Mouse (Mus musculus) small intestine, adult 2 months (tissue): ENCODE measurements around the gene Sgpl1. TPM values are rescaled to one million over a fixed set of nuclear protein-coding genes. Genes with fewer than 3 reads are reported as not detected.

ENCODE experiments used
- H3K27ac ChIP-seq: fragments of 200-500 bp; 2 replicates; pipeline ENCODE4 v1.5.1; 2012; ENCODE audit warnings: low read depth, low read length, control low read depth, inconsistent platforms; ENCODE audit not compliant: insufficient read depth
- H3K27me3 ChIP-seq: fragments of 200-500 bp; 2 replicates; pipeline ENCODE4 v1.6.1; 2012; ENCODE audit warnings: mild to moderate bottlenecking, moderate library complexity, low read length, inconsistent platforms; ENCODE audit not compliant: control insufficient read depth, insufficient read depth
- H3K36me3 ChIP-seq: fragments of 200-500 bp; 2 replicates; pipeline ENCODE4 v1.6.1; 2012; ENCODE audit warnings: mild to moderate bottlenecking, low read length, control low read depth, inconsistent platforms; ENCODE audit not compliant: control insufficient read depth, insufficient read depth
- H3K4me1 ChIP-seq: fragments of 200-500 bp; 2 replicates; pipeline ENCODE4 v1.6.1; 2012; ENCODE audit warnings: low read length, inconsistent platforms, mixed read lengths; ENCODE audit not compliant: control insufficient read depth, insufficient read depth, insufficient read length
- H3K4me3 ChIP-seq: fragments of 200-500 bp; 2 replicates; pipeline ENCODE4 v1.5.1; 2012; ENCODE audit warnings: low read depth, mild to moderate bottlenecking, control low read depth, inconsistent platforms, low read length, moderate library complexity
- CTCF ChIP-seq: fragments of 200-500 bp; IDR thresholded peaks from 2 replicates; pipeline ENCODE4 v1.5.1; 2012; ENCODE audit warnings: low read depth, mild to moderate bottlenecking, control low read depth, inconsistent platforms, low read length, moderate library complexity, mixed read lengths; ENCODE audit not compliant: insufficient replicate concordance, insufficient read length; ENCODE audit errors: extremely low read depth
- POLR2A ChIP-seq: fragments of 200-500 bp; IDR thresholded peaks from 2 replicates; pipeline ENCODE4 v1.6.1; 2012; ENCODE audit warnings: low read depth, mild to moderate bottlenecking, control low read depth, inconsistent platforms, low read length, moderate library complexity
- WGBS: fragments of 180-500 bp; shearing (Covaris S2); methylation state at CpG from one replicate; pipeline ENCODE4 v1.1.7; 2018; 5-methylcytosine and 5-hydroxymethylcytosine counted together
- polyA plus RNA-seq: library from polyadenylated mRNA; depleted of rRNA; stranded (reverse); fragments of >200 nt; gene quantifications from 2 replicates; pipeline ENCODE4 v1.2.3, GENCODE M21; 2012

Sgpl1 gene
- polyA plus RNA-seq, 1 experiment = 137 TPM

DNA sequence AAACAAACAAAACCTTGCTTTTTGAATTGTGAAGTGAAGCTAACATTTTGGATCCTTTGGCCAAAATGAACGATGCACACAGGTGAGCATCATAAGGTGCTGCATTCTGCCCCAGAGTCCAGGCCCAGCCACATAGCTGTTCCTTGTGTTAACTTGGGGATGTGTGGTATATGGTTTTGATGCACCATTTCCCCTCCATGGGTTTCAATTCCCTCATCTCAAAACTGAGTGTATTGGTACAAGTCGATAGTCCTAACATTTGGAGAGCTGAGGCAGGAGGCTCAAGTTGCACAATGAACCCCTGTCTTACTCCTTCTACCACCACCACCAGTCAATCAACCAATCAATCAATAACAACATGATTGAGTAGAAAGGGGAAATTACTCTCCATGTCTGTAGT lies 8.9 kb upstream of the Sgpl1 start:
- 85% methylated on average over 2 of the region's 2 CpGs for WGBS
- Histone ChIP-seq H3K27ac (no peak overlapping the region), H3K27me3 (no peaks in the 10 kb centered on the region), H3K4me1 (no peaks in the 10 kb centered on the region), H3K4me3 (no peak overlapping the region), H3K36me3 (no peaks in the 10 kb centered on the region)
- no peak for TF ChIP-seq POLR2A

DNA sequence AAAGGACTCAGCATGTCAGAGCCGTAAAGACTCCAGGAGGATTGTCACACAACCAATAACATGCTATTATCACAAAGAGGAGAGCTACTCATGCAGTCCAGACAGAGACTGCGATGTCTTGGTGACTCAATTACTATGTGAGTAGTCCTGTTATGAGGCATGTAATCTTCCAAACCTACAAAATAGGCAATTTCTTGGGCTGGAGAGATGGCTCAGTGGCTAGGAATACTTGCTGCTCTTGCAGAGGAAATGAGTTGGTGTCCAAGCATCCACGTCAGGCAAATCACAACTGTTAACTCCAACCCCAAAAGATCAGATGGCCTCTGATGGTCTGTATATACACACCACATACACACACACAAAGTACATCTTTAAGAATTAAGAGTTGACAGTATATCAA lies 8.1 kb upstream of the Sgpl1 start:
- no peak overlapping the region for H3K4me3 ChIP-seq
- H3K36me3 ChIP-seq = no peaks in the 10 kb centered on the region
- no peaks in the 10 kb centered on the region for H3K27me3 ChIP-seq
- 83% methylated on average over 3 of the region's 3 CpGs for WGBS
- no peak for TF ChIP-seq POLR2A
- no peak for TF ChIP-seq CTCF
- H3K4me1 ChIP-seq = no peaks in the 10 kb centered on the region
- no peak overlapping the region for H3K27ac ChIP-seq

DNA sequence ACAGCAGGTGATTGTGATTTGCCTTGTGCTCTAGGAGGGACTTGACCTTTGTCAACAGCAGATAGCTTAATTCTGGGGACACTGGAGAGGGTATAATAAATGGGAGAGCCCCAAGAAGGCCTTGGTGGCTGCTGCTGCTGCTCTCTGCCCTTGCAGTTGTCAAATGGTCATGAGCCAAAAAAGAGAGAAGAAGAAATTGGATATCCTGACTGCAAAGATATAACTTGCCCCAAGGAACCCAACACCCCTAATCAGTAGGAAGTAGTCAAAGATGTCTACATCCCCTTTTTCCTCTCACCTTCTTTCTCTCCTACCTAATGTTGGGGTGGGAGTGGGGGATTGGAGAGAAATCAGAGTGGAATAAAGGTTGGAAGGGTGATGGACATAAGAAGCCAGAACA lies 4.6 kb upstream of the Sgpl1 start:
- no peak overlapping the region for H3K27ac ChIP-seq
- no peaks in the 10 kb centered on the region; the same call in 1 of the 2 replicates for H3K4me1 ChIP-seq
- no peak overlapping the region for H3K4me3 ChIP-seq
- no peaks in the 10 kb centered on the region for H3K36me3 ChIP-seq
- H3K27me3 ChIP-seq = no peaks in the 10 kb centered on the region
- no peak for TF ChIP-seq CTCF

DNA sequence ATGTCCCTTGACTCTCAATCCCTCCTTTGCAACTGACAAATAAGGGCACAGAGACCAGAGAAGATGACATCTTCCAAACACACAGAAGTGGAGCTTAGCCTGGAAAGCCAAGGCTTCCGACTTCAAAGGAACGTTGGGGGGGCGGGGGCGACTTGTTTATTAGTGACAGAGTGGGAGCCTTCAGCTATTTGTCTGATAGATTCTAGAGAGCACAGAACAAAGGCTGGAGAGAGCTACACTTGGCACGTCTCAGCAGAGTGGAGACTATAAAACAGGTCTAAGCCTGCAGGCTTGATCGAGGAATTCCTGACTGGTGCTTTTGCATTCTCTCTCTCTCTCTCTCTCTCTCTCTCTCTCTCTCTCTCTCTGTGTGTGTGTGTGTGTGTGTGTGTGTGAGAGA lies 3.1 kb upstream of the Sgpl1 start:
- peaks cover 1% of the 10 kb centered on the region; the same call in 1 of the 2 replicates for H3K4me1 ChIP-seq
- TF ChIP-seq CTCF = no peak
- TF ChIP-seq POLR2A = no peak
- no peak overlapping the region for H3K27ac ChIP-seq
- 33% methylated on average over 6 of the region's 6 CpGs for WGBS
- no peaks in the 10 kb centered on the region for H3K27me3 ChIP-seq
- no peaks in the 10 kb centered on the region for H3K36me3 ChIP-seq
- H3K4me3 ChIP-seq = no peak overlapping the region

- Histone ChIP-seq H3K36me3 (no peaks in the 10 kb centered on the region), H3K4me3 (no peak overlapping the region), H3K4me1 (peaks cover 4% of the 10 kb centered on the region; the same call in 1 of the 2 replicates), H3K27ac (peak overlapping the region; percentile 74; the same call in 1 of the 2 replicates), H3K27me3 (no peaks in the 10 kb centered on the region)
- 49% methylated on average over 3 of the region's 3 CpGs for WGBS
- no peak for TF ChIP-seq POLR2A
- TF ChIP-seq CTCF = no peak
Measured at GRCm38 (mm10) chr10:61149476-61149875, 2.0 kb upstream of the Sgpl1 start.

- H3K27ac ChIP-seq = peak overlapping the region; percentile 91
- peaks cover 5% of the 10 kb centered on the region for H3K36me3 ChIP-seq
- no peaks in the 10 kb centered on the region for H3K27me3 ChIP-seq
- no peak for TF ChIP-seq POLR2A
- TF ChIP-seq CTCF = no peak
- H3K4me3 ChIP-seq = peak overlapping the region; percentile 99
- WGBS = 2% methylated on average over 14 of the region's 14 CpGs
- peaks cover 4% of the 10 kb centered on the region; the same call in 1 of the 2 replicates for H3K4me1 ChIP-seq
Measured at GRCm38 (mm10) chr10:61146807-61147156, 721 bp downstream of the Sgpl1 start.

DNA sequence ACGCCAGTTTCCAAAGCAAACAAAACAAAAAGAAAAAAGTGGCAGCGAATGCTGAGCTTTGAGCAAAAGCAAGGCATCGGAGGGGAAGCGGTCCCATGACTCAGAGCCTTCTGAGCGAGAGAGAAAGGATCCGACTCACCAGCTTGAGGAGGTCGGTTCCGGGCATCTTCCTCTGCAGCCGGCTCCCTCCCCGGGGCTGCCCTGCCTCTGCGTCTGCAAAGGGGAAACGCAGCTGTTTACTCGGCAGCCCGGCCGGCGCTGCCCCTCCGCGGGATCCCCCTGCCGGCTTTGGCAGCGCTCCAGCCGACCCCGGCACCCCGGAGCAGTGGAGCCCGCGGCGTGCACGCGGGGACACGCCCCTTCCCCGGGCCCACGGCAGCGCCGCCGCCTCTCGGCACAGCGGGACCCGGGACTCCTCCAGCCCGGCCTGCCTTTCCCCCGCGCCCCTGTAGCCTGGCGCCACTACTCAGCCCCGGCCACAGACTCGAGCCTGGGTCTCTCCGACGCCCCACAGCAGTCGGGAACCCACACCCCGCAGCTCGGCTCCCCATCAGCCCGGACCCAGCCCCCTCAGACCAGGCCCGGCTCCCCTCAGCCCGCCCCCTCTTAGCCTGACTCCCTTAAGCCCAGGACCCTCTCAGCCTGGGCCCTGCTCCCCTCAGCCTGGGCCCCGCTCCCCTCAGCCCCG lies 1.2 kb downstream of the Sgpl1 start:
- H3K4me3 ChIP-seq = peak overlapping the region; percentile 99
- peaks cover 4% of the 10 kb centered on the region; the same call in 1 of the 2 replicates for H3K4me1 ChIP-seq
- 1% methylated on average over 51 of the region's 53 CpGs for WGBS
- peak overlapping the region; percentile 60 for H3K27ac ChIP-seq
- H3K36me3 ChIP-seq = peaks cover 8% of the 10 kb centered on the region
- H3K27me3 ChIP-seq = no peaks in the 10 kb centered on the region
- no peak for TF ChIP-seq CTCF
- no peak for TF ChIP-seq POLR2A
